Mouse (Mus musculus) frontal cortex, postnatal 25 days (tissue): ENCODE data around the gene Oaz3.

Source experiments
- DNase-seq, 2 experiments: peaks; one replicate each; pipeline ENCODE4 v3.0.0; 2022; ENCODE audit warnings: low spot score in 2 of 2

Gene Oaz3

GRCm38 (mm10) chr3:94443597-94443964 is at the start of gene Oaz3:
TSS of gene Oaz3 (minus strand) at chr3:94443915.
- DNase-seq: no peak

GRCm38 (mm10) chr3:94487581-94487980 is 43.9 kb upstream of the Oaz3 start:
- DNase-seq: peak in 1 of 2 experiments; percentile 35

- no peak for DNase-seq
Observed at GRCm38 (mm10) chr3:94485922-94486321, 42.2 kb upstream of the Oaz3 start.

GRCm38 (mm10) chr3:94483790-94484439 is 40.2 kb upstream of the Oaz3 start:
- peak; percentile 80 to 91 for DNase-seq

- peak in 1 of 2 experiments; percentile 27 for DNase-seq
Observed at GRCm38 (mm10) chr3:94482764-94483385, 39.2 kb upstream of the Oaz3 start.

- DNase-seq: no peak
Observed at GRCm38 (mm10) chr3:94481429-94481828, 37.7 kb upstream of the Oaz3 start.

- no peak for DNase-seq
Observed at GRCm38 (mm10) chr3:94480291-94480884, 36.7 kb upstream of the Oaz3 start, which contains the start of gene Riiad1. TSS of gene Riiad1 (minus strand) at chr3:94480341.

GRCm38 (mm10) chr3:94479564-94479963 is 35.8 kb upstream of the Oaz3 start:
- DNase-seq: no peak

- DNase-seq: no peak
Observed at GRCm38 (mm10) chr3:94478591-94479169, 35.0 kb upstream of the Oaz3 start.

- no peak for DNase-seq
Observed at GRCm38 (mm10) chr3:94477981-94478422, 34.3 kb upstream of the Oaz3 start, which contains the start of gene Celf3. TSS of gene Celf3 (plus strand) at chr3:94478295.

GRCm38 (mm10) chr3:94477444-94477843 is 33.7 kb upstream of the Oaz3 start:
- peak in 1 of 2 experiments; percentile 29 for DNase-seq

GRCm38 (mm10) chr3:94476301-94477035 is 32.8 kb upstream of the Oaz3 start:
- no peak for DNase-seq

GRCm38 (mm10) chr3:94473567-94474232 is 30.0 kb upstream of the Oaz3 start:
- no peak for DNase-seq

GRCm38 (mm10) chr3:94473115-94473505 is 29.4 kb upstream of the Oaz3 start:
- no peak for DNase-seq

GRCm38 (mm10) chr3:94472447-94473114 is 28.9 kb upstream of the Oaz3 start:
- DNase-seq: no peak

- no peak for DNase-seq
Observed at GRCm38 (mm10) chr3:94468931-94469330, 25.2 kb upstream of the Oaz3 start.

GRCm38 (mm10) chr3:94465632-94466430 is 22.1 kb upstream of the Oaz3 start:
- DNase-seq: peak in 1 of 2 experiments; percentile 49

GRCm38 (mm10) chr3:94463926-94464578 is 20.3 kb upstream of the Oaz3 start:
- peak in 1 of 2 experiments; percentile 11 for DNase-seq

GRCm38 (mm10) chr3:94459834-94460233 is 16.1 kb upstream of the Oaz3 start:
- DNase-seq: no peak
